Mouse (Mus musculus) liver, postnatal 0 days (tissue): ENCODE results near the gene Fermt3.

ENCODE experiments used
- CTCF ChIP-seq: sonication (generic); IDR thresholded peaks from 2 replicates; pipeline ENCODE4 v1.5.1; 2016; ENCODE audit warnings: antibody characterized with exemption, low read depth
- EP300 ChIP-seq: IDR thresholded peaks from 2 replicates; pipeline ENCODE4 v1.6.1; 2016; ENCODE audit warnings: antibody characterized with exemption, low read depth, mild to moderate bottlenecking

- TF ChIP-seq CTCF (no peak), EP300 (no peak)
Observed at GRCm38 (mm10) chr19:6980381-6981093, 38.7 kb downstream of the Fermt3 start, which contains the start of gene Fkbp2.
